Mouse (Mus musculus) testis, postnatal 14 days (tissue): Measurements from ENCODE around the gene Cltrn.
A peak's percentile ranks its signal among the peaks of the same experiment; 100 is the strongest.

Source experiments
- DNase-seq: peaks from one replicate; pipeline ENCODE4 v3.0.0; 2021; ENCODE audit warnings: low spot score

Cltrn gene

GRCm38 (mm10) chrX:164088582-164088981 lies at the start of gene Cltrn:
TSS of gene Cltrn (plus strand) at chrX:164088830.
- DNase-seq = no peak

DNA sequence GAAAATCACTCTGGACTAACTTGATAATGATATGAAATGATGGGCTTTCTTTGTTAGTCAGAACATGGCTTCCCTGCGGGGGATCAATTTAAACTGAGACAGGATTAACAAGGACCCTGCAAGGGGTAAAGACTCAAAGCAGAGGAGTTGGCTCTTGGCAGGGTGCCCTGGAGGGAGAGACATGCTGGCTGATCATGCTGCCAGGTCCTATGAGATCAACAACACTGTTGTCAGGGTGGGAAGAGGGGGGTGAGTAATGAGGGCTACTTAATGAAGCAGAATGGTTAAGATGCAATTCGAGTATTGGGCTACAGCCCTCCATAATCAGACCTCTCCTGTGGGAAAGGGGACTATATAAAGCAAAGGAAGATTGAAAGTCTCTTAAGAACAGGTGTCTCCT lies 49.7 kb upstream of the Cltrn start:
- DNase-seq = no peak

DNA sequence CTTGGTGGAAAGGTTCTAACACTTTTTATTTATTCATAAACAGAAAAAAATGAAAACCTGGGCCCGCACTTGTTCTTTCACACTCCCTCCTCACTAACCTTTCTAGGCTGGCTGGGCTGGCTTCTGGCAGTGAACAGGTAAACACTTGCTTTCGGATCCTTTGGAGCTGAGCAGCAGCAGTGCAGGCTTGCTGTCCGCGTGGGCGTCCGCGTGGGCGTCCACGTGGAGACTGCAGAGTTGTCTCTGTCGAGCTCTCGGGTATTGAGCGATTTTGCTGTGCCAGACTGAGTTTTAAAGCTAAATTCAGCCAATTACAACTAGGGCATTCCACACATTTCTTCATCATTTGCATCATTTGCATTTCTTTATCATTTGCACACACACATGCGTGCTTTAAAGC lies 46.6 kb upstream of the Cltrn start:
- DNase-seq = no peak

DNA sequence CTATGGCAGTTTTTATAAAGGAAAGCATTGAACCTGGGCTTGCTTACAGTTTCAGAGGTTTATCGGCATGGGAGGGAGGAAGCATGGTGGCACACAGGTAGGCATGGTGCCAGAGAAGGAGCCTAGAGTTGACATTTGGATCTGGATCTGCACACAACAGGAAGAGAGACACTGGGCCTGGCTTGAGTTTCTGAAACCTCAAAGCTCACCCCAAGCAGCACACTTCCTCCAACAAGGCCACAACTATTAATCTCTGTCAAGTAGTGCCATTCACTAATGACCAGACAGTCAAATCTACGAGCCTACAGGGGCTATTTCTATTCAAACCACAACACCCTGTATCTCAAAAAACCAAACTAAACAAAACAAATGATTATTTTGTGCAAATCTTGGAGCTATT lies 41.9 kb upstream of the Cltrn start:
- DNase-seq = no peak

GRCm38 (mm10) chrX:164055726-164056125 lies 32.9 kb upstream of the Cltrn start:
- DNase-seq = no peak

DNA sequence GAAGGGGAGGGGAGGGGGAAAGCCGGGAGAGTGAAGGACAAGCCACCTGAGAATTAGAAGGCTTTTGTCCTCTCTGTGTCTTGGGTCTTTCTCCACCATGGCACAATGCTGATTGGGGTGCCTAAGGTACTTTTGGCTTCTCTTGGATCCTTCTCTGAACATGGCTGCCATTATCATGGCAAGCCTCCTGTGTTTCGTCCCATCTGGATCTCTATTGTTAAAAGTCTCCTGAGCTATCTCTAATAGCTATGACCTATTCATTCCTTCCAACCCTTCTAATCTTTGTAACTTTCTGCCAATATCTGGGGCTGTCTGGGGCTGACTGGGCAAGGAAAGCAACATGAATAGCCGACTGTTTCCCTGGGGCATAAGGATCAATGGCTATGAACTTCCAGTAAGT lies 30.1 kb upstream of the Cltrn start:
- no peak for DNase-seq

- DNase-seq = no peak
These were observed 29.6 kb upstream of the Cltrn start for GRCm38 (mm10) chrX:164059070-164059469.

DNA sequence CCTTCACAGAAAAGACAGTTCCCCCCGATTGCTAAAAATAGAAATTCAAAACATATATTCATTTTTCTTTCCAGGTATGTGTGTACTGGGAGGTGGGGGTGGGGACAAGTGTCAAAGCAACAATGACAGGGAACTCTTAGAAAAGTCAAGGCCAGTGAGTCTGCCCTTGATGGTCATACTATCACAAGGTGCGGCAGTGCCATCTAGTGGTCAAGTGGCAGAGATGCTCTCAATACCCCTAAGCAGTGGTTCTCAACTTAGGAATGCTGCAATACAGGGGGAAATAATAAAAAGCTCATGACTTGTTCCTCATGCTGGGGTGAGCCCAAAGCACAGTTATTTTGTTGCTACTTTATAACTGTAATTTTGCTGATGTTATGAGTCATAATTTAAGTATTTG lies 22.4 kb upstream of the Cltrn start:
- DNase-seq = peak; percentile 36

- no peak for DNase-seq
These were observed 19.7 kb upstream of the Cltrn start for GRCm38 (mm10) chrX:164068968-164069367.

DNA sequence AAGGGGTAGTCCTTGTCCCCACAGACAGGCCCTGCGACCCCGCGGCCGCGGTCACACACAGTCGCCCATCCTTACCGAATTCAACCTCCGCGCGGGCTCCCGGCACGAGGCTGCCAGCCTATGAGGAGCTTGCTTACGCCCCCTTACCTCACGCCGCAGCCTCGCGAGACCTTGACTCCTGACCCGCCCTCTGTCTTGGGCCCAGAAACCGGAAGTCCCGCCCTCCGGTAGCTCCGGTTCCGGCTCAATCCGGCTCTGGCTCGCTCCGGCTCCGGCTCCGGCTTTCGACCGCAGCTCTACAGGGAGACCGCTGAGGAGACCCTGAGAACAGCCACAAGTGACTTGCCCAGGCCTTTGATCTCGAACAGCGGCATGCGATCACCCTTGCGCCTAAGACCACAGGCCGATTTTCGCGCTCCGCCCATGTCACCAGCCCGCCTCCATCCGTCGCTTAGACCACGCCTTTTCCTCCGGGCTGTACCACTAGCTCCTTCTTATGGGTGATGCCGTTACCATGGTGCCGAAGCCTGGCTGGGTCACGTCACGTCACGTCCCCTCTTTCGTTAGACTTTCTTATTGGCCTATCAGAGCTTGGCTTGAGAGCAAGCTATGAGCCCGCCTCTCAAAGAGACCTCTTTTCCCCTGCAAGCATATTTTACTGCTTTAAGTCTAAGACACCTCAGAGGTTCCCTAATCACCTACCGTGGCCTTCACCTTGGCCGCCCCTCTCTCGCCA lies 12.4 kb upstream of the Cltrn start, which contains the start of gene Siah1b:
Gene Siah1b (minus strand): TSS at position 454 of the 736 bp plus-strand sequence.
- DNase-seq = peak; percentile 94

DNA sequence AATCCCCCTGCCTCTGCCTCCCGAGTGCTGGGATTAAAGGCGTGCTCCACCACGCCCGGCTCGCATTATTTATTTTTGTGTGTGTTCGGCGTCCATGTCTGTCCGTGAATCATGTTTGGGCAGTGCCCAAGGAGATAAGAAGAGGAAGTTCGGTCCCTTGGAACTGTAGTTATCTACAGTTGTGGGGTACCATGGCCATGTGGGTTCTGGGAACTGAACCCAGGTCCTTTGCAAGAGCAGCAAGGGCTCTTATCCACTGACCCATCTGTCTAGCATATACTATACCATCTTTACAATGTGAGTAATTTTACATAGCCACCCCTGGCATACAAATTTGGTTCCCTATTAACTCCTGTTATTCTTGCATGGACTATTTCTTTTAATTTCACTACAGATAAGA lies 6.6 kb upstream of the Cltrn start:
- DNase-seq = no peak

- DNase-seq = no peak
These were observed 1.3 kb downstream of the Cltrn start for GRCm38 (mm10) chrX:164089916-164090315.

DNA sequence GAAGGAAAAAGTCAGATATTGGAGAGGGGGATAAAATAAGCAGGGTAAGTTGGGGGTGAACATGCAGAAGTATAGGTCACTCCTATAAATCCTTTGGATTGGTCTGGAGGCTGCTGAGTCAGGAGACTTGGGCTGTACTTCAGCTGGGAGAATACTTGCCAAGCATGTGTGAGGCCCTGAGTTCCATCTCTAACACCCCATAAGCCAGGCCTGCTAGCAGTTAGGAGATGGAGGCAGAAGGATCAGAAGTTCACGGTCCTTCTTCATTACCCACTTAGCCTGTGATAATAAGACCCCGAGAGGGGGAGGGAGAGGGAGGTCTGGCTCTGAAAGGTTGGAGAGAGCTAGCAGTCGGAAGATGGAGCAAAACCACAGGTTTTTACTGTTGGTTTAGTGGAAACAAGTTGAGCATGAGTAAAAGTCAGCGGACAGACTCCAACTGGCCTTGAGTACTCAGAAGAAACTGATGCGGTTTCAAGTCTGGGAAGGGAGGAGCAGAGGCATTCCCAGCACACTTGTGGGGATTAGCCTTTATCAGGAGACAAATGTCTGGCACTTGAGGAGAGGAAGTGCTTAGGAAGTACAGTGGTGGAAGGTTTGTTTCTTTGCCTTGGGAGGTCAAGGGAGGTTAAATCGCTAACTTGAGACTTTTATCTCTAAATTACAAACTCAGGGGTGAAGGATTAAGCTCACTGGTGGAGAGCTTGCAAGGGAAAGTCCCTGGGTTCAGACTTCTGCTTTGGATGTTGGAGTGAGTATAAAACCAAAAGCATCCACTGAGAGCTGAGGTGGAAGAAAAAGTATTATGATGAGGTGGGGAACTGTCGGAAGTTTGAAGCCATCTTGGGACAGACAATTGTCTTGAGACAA lies 3.9 kb downstream of the Cltrn start:
- DNase-seq = no peak

- DNase-seq = no peak
These were observed 4.8 kb downstream of the Cltrn start for GRCm38 (mm10) chrX:164093435-164093834.

DNA sequence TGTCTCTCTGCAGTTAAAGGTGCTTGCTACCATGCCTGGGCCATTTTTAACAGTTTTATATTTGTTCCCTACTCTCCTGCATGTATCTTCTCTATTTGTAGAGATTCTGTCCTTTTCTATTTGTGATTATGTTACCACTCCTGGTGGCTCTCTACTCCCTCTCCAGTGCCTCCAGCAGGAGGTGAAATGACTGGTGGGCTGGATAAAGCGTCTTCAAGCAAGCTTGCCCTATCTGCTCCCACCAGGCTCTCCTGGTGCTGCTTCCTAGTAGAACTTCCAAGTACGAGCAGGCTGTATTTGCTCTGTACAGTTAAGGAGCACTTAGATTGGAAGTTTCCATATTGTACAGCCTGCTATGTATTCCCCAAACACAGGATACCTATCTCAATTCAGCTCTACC lies 7.2 kb downstream of the Cltrn start:
- no peak for DNase-seq

DNA sequence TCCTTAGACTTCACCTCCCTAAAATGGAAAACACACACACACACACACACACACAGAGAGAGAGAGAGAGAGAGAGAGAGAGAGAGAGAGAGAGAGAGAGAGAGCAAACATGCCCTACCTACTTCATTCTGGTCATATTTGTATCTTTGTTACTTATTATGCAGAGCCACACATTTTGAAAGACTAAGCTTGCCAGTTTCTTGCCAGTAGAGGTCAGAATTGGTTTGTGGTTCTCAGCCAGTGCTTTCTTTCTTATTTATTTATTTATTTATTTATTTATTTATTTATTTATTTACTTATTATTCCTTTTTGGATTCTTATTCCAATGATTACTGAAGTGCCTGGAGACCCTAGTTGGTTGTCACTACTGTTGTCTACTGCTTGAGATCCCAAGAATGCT lies 12.9 kb downstream of the Cltrn start:
- no peak for DNase-seq

DNA sequence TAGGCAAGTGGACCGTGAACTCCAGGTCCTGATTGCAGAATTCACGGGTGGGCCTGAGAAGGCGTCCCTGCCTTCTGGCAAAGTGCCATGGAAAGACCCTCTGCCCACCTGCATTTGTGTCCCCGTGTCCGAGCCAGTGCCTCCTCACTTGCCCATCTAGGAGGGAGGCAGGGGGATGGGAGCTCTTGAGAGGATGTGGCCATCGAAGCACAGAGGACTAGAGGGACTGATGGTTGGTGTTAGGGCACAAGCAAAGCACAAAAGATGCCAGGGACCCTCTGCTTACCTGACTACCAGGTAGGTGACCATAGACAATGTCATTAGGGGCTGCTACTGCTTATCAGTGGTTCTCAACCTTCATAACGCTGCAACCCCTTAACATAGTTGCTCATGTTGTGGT lies 13.6 kb downstream of the Cltrn start:
- no peak for DNase-seq

- no peak for DNase-seq
These were observed 14.0 kb downstream of the Cltrn start for GRCm38 (mm10) chrX:164102656-164103055.

- DNase-seq = no peak
These were observed 22.5 kb downstream of the Cltrn start for GRCm38 (mm10) chrX:164111146-164111545.

GRCm38 (mm10) chrX:164113744-164114143 lies 25.1 kb downstream of the Cltrn start:
- DNase-seq = no peak

DNA sequence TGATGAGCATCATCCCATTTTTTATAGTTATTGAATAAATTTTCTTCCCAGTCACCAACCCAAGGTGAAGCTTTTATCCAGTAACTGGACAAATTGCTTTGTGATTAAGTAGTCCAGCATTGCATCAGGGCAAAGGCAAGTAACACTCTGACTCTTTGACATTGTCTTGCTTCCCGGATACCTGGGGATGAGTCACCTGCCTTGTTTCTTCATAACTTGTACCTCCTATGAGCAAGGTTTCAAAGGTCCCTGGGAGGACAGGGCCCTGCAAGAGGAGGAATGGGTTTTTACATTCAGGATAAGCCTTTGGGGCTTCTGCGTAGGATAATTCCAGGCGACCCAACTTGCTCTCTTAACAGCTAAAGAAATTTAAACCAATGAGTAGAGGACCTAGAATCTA lies 35.3 kb downstream of the Cltrn start:
- no peak for DNase-seq

- DNase-seq = no peak
These were observed 44.9 kb downstream of the Cltrn start for GRCm38 (mm10) chrX:164133531-164133930.

DNA sequence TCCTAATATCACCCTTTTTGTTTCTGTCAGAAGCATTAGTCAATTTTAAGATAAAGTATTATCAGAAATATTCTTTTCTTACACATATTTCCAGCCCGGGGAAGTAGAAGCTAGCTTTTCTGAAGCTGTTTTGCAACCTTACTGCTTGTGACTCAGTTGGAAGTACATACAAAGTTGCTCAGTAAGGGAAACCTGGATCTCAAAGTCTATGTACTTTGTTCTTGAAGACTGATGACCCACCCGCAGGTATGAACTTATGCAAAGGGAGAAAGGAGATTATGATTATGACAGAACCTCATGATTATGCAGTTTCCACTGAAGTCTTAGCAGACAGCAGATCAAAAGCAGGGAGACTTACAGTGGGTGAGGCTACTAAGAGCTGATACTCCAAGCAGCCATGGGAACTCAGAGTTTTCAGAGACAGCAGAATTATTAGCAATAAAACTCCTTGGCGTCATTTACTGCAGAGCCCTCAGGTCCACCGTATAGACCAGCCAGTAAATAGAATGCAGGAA lies 46.7 kb downstream of the Cltrn start:
- no peak for DNase-seq
